Comparison of ENCODE assay signal across 1 mouse cellular context in the genomic region with DNA sequence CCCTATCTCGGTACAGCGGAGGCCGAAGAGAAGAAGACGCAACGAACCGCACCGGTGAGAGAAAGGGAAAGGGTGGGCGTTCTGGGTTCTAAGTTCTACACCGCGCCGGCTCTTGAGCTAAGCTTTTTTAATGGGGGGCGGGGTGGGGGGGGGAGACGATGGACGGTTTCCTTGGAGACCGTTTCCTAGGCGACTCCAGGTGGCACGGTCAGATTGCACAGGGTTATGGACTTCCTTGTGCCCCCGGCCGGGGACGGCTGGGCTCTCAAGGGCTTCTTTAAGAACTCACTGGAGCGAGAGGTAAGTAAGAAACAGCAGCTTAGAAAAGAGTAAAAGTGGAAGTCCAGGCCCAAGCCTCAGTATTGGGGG.
A peak's percentile ranks its signal among the peaks of the same experiment; 100 is the strongest.
TF ChIP-seq lines count a peak whose summit lies in the region.

No protein-coding gene starts in this region.

TF ChIP-seq in CH12.LX, 34 proteins besides CTCF, POLR2A, EP300 and RAD21:
- TF ChIP-seq HCFC1 (IDR thresholded peaks at IDR 0.05; ENCODE audit: low read depth, low read length) (no peak), MXI1 (IDR thresholded peaks at IDR 0.05; ENCODE audit: low read depth, low read length) (peak; percentile 16; the same call in 1 of the 2 replicates), CHD1 (IDR thresholded peaks at IDR 0.05; ENCODE audit: low read depth, low read length) (no peak)
TF ChIP-seq in CH12.LX: peak in this region for 1.
